Mouse (Mus musculus) thymus, adult 2 months (tissue): ENCODE data around the gene Wdr90. TPM values are rescaled to one million over a fixed set of nuclear protein-coding genes. Genes with fewer than 3 reads are reported as not detected.

Experiments
- DNase-seq: peaks from one replicate; pipeline ENCODE4 v3.0.0; 2021
- H3K27ac ChIP-seq: fragments of 200-500 bp; 2 replicates; pipeline ENCODE4 v1.5.1; 2012; ENCODE audit warnings: low read length, control low read depth; ENCODE audit not compliant: control insufficient read depth, insufficient read depth
- H3K27me3 ChIP-seq: fragments of 200-500 bp; 2 replicates; pipeline ENCODE4 v1.6.1; 2012; ENCODE audit warnings: mild to moderate bottlenecking, low read length, moderate library complexity, mixed read lengths; ENCODE audit not compliant: control insufficient read depth, insufficient read depth
- H3K36me3 ChIP-seq: fragments of 200-500 bp; 2 replicates; pipeline ENCODE4 v1.6.1; 2012; ENCODE audit warnings: mild to moderate bottlenecking, low read length, moderate library complexity; ENCODE audit not compliant: control insufficient read depth, insufficient read depth
- H3K4me1 ChIP-seq: fragments of 200-500 bp; replicated peaks from 2 replicates; pipeline ENCODE4 v1.6.1; 2012; ENCODE audit warnings: low read length; ENCODE audit not compliant: control insufficient read depth, insufficient read depth
- H3K4me3 ChIP-seq: fragments of 200-500 bp; 2 replicates; pipeline ENCODE4 v1.5.1; 2012; ENCODE audit warnings: mild to moderate bottlenecking, low read length, control low read depth, moderate library complexity; ENCODE audit not compliant: control insufficient read depth, insufficient read depth
- CTCF ChIP-seq: fragments of 200-500 bp; IDR thresholded peaks from 2 replicates; pipeline ENCODE4 v1.5.1; 2012; ENCODE audit warnings: mild to moderate bottlenecking, control low read depth, low read length, moderate library complexity, borderline replicate concordance; ENCODE audit not compliant: control insufficient read depth, poor library complexity, insufficient read depth; ENCODE audit errors: extremely low read depth
- POLR2A ChIP-seq: fragments of 200-500 bp; IDR thresholded peaks from 2 replicates; pipeline ENCODE4 v1.6.1; 2012; ENCODE audit warnings: mild to moderate bottlenecking, low read length, control low read depth, moderate library complexity; ENCODE audit not compliant: control insufficient read depth, poor library complexity, insufficient read depth; ENCODE audit errors: extremely low read depth
- WGBS: fragments of 180-500 bp; shearing (Covaris S2); methylation state at CpG from one replicate; pipeline ENCODE4 v1.1.7; 2018; 5-methylcytosine and 5-hydroxymethylcytosine counted together
- polyA plus RNA-seq: library from polyadenylated mRNA; depleted of rRNA; stranded (reverse); fragments of >200 nt; gene quantifications from 2 replicates; pipeline ENCODE4 v1.2.3, GENCODE M21; 2012

Wdr90 gene
- polyA plus RNA-seq, 1 experiment, result 107 TPM

GRCm38 (mm10) chr17:25883268-25883667, 22.0 kb upstream of the Wdr90 start:
- WGBS, result 93% methylated on average over 8 of the region's 8 CpGs
- no peak overlapping the region for H3K27ac ChIP-seq
- no peak overlapping the region for H3K4me3 ChIP-seq
- H3K4me1 ChIP-seq, result no peaks in the 10 kb centered on the region
- TF ChIP-seq CTCF (no peak), POLR2A (no peak)
- no peaks in the 10 kb centered on the region for H3K27me3 ChIP-seq
- H3K36me3 ChIP-seq, result peaks cover 3% of the 10 kb centered on the region; the same call in 1 of the 2 replicates
- no peak for DNase-seq

GRCm38 (mm10) chr17:25882306-25882705, 21.0 kb upstream of the Wdr90 start:
- no peak for TF ChIP-seq POLR2A
- no peak overlapping the region for H3K4me3 ChIP-seq
- peaks cover 3% of the 10 kb centered on the region; the same call in 1 of the 2 replicates for H3K36me3 ChIP-seq
- no peaks in the 10 kb centered on the region for H3K27me3 ChIP-seq
- H3K27ac ChIP-seq, result no peak overlapping the region
- WGBS, result 93% methylated on average over 5 of the region's 5 CpGs
- DNase-seq, result no peak
- no peaks in the 10 kb centered on the region for H3K4me1 ChIP-seq

- no peaks in the 10 kb centered on the region for H3K27me3 ChIP-seq
- 97% methylated on average over 4 of the region's 4 CpGs for WGBS
- no peaks in the 10 kb centered on the region for H3K4me1 ChIP-seq
- peaks cover 3% of the 10 kb centered on the region; the same call in 1 of the 2 replicates for H3K36me3 ChIP-seq
- no peak for DNase-seq
- TF ChIP-seq CTCF (no peak), POLR2A (no peak)
- H3K27ac ChIP-seq, result no peak overlapping the region
- H3K4me3 ChIP-seq, result no peak overlapping the region
Observed at GRCm38 (mm10) chr17:25881691-25882090, 20.4 kb upstream of the Wdr90 start.

GRCm38 (mm10) chr17:25880913-25881641, 19.8 kb upstream of the Wdr90 start:
- Histone ChIP-seq H3K36me3 (peaks cover 3% of the 10 kb centered on the region; the same call in 1 of the 2 replicates), H3K27me3 (no peaks in the 10 kb centered on the region), H3K4me3 (no peak overlapping the region), H3K4me1 (peaks cover 5% of the 10 kb centered on the region), H3K27ac (no peak overlapping the region)
- no peak for TF ChIP-seq CTCF
- no peak for TF ChIP-seq POLR2A
- DNase-seq, result no peak
- WGBS, result 75% methylated on average over 5 of the region's 5 CpGs

- no peak for DNase-seq
- H3K27me3 ChIP-seq, result no peaks in the 10 kb centered on the region
- H3K4me3 ChIP-seq, result no peak within 1 kb of the TSS
- 85% methylated on average over 5 of the region's 5 CpGs for WGBS
- H3K4me1 ChIP-seq, result peaks cover 9% of the 10 kb centered on the region
- peaks cover 3% of the 10 kb centered on the region; the same call in 1 of the 2 replicates for H3K36me3 ChIP-seq
- no peak within 1 kb of the TSS for H3K27ac ChIP-seq
- no peak for TF ChIP-seq POLR2A
- no peak for TF ChIP-seq CTCF
Observed at GRCm38 (mm10) chr17:25880196-25880910, 19.1 kb upstream of the Wdr90 start, which contains the start of gene Wfikkn1. Gene Wfikkn1, minus strand, starts transcription at chr17:25880858.

- Histone ChIP-seq H3K27ac (no peak overlapping the region), H3K4me1 (peaks cover 9% of the 10 kb centered on the region), H3K36me3 (peaks cover 3% of the 10 kb centered on the region; the same call in 1 of the 2 replicates), H3K27me3 (no peaks in the 10 kb centered on the region), H3K4me3 (no peak overlapping the region)
- TF ChIP-seq POLR2A (no peak), CTCF (no peak)
- no peak for DNase-seq
- 96% methylated on average over 8 of the region's 8 CpGs for WGBS
Observed at GRCm38 (mm10) chr17:25879750-25880149, 18.4 kb upstream of the Wdr90 start.

GRCm38 (mm10) chr17:25879261-25879660, 18.0 kb upstream of the Wdr90 start:
- no peak for TF ChIP-seq POLR2A
- TF ChIP-seq CTCF, result peak; percentile 36; the same call in 1 of the 2 replicates
- 91% methylated on average over 4 of the region's 4 CpGs for WGBS

More at GRCm38 (mm10) chr17:25879261-25879660, 18.0 kb upstream of the Wdr90 start:
- no peaks in the 10 kb centered on the region for H3K27me3 ChIP-seq
- peaks cover 1% of the 10 kb centered on the region; the same call in 1 of the 2 replicates for H3K36me3 ChIP-seq
- no peak for DNase-seq
- peaks cover 13% of the 10 kb centered on the region for H3K4me1 ChIP-seq
- no peak overlapping the region for H3K4me3 ChIP-seq
- H3K27ac ChIP-seq, result no peak overlapping the region
